Mouse (Mus musculus): ENCODE data around the gene Prss16. TPM values are rescaled to one million over a fixed set of nuclear protein-coding genes. Genes with fewer than 3 reads are reported as not detected.
A peak's percentile ranks its signal among the peaks of the same experiment; 100 is the strongest.

Gene Prss16
- polyA plus RNA-seq (2017; shearing (Covaris generic)), result under 1 TPM; 0.19 to 0.48 TPM

DNA sequence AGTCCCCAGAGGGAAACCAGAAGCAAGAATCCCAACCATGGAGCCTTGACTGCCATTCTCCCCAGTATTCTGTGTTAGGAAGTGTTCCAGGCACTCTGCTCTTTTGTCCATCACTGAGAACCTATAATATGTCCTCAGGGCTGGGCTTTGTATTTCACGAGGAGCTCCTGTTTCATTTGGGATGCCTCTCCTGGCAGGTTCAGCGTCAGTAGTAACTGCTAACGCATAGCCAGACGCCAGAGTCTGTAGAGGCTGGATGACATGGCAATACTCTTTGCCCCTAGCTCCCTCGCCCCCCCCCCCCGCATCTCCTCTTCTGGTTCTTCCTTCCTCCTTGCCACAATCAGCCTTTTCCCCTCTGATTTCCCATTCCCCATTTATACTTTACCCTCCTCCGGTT, at the start of gene Prss16:
TSS of gene Prss16 (minus strand) at position 101 of the 400 bp plus-strand sequence.
- ATAC-seq, result no peak

DNA sequence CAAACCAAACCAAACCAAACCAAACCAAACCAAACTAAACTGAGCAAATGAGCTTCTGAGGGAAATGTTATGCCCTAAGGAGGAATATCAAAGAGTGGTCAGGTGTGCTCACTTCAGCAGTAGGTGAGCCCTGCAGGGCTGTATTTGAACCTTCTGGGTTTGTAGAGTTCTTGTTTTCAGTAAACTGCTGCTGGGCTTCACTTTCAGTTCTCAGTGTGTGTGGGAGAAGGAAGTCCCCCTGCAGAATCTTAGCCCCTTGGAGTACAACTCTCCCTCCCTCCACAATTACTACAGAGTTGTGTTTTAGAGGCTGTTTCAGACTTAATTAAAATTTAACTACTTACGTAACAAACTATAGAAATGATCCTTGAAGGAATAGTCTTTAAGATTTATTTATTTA, 44.2 kb upstream of the Prss16 start:
- no peak for ATAC-seq

DNA sequence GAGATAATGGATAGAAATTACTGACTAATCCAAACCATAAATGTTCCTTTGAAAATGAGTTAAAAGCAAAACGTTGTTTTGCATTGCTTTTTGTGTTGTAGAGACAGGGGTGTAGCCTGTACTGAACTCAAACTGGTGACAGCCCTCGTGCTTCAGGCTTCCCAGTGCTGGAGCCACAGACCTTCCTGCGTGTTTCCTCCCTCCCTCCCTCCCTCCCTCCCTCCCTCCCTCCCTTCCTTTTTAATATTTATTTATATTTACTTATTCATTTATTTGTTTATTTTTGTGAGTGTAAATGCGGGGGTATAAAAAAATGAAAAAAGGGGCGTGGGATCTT, 41.9 kb upstream of the Prss16 start:
- no peak for ATAC-seq

GRCm38 (mm10) chr13:22050591-22051522, 41.3 kb upstream of the Prss16 start:
- peak; percentile 87 for ATAC-seq

DNA sequence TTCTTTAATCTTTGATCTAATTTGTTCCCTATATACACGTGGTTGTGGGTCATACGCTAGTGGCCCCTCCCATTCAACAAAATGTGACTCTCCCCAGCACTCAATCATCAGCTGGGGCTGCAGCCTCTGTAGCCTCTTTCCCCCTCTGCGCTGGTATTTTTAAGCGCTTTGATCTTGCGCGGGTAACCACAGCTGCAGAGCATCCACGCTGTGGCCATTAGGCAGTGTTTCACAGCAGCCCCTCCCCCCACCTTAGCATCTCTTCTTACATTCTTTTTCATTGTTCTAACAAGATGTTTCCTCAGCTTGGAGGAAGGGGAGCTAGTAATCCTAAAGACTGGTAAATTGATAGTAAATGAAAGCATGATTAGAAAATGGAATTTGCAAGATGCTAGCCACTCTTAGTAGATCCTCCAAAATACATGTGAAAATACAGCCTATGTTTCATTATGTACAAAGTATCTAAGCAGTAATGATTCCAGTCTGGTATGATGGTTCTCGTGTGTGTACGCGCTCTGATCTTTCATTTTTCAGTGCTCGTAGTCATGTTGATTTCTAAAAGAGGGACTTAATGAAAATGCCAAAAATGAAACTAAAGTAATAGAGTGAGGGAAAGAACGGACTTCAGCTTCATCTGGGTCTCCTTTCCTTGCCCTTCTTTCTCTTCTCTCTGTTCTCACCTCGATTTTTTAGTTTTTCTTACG, 40.3 kb upstream of the Prss16 start:
- ATAC-seq, result peak; percentile 63

GRCm38 (mm10) chr13:22049041-22049440, 39.5 kb upstream of the Prss16 start:
- ATAC-seq, result no peak

DNA sequence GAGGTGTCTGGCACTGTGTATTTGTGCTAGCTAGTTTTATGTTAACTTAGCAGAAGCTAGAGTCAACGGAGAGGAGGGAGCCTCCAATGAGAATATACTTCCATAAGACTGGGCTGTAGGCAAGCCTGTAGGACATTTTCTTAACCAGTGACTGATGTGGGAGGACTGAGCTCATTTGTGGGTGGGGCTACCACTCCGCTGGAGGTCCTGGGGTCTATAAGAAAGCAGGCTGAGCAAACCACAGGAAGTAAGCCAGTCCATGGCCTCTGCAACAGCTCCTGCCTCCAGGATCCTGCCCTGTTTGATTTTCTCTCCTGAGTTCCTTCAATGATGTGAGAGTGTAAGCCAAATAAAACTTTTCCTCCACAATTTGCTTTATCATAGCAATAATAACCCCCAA, 35.8 kb upstream of the Prss16 start:
- no peak for ATAC-seq

DNA sequence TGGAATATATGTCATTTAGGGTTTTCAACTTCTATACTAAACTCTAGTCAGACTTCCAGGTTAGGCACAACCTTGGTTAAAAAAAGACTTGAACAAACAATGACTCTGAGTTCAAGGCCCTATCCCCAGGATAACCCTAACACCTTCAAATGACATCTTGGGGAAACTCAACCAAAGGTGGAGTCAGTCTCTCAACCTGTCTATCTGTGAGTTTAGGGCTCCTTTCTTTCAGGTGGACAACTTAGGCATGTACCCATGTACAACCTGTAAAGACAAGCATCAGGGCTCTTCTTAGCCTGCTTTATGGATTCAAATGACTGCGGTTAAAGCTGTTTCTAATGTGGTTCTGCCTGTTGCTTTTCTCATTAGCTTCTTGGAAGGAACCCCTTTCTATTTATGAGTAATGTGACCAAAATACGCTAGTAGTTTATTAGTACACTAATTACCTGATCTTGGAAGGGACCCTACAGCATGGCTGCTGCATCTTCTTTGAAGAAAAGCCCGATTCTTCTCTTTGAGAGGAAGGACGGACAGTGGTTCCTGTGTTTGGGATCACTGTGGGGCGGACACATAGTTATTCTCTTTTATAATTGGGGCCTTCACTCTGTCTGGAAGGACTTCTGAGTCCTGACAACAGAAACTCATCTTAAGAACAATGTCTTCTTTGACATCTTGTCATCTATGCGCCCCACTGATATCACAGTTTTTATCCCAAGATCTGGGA, 35.1 kb upstream of the Prss16 start:
- no peak for ATAC-seq

DNA sequence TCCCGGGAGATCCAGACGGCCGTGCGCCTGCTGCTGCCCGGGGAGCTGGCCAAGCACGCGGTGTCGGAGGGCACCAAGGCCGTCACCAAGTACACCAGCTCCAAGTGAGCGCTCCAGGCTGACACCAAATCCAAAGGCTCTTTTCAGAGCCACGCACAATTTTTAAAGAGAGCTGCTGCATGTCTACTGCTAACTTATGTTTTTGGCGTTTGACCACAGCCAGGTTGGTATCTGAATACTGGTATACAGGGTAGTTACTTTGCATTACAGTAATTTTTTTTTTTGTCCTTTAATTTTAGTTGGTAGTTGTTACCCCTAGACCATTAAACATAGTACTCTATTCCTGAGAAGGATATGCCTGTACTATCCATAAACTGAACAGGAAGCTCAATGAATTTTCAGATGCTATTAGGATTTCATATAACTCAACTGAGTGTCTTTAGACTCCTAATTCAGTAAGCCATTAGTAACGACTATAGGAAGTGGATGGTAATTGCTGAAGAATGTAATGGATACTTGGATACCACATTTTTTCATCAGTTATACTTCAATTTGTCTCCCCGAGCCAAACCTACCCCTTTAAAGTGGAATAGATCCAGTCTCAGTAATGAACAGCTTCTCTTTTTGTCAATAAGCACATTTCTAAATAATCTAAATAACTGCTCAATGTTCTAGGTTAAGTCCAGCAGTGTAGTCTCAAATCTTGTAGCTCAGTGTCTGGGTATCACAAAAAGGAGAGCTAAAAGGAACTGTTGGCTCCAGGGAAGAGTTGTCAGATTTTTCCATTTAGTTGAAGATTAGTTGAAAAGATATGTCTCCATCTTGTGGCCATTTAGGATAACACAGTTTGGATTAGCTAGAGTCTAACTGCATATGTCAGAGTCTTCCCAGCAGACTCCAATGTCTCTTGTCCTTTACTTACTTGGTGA, 34.2 kb upstream of the Prss16 start:
- ATAC-seq, result no peak

GRCm38 (mm10) chr13:22042568-22043502, 33.3 kb upstream of the Prss16 start, which contains the start of the genes Hist1h2ag and Hist1h2bj:
Gene Hist1h2ag (minus strand): TSS chr13:22042944.
Gene Hist1h2bj (plus strand): TSS chr13:22043214.
- ATAC-seq, result peak; percentile 91

DNA sequence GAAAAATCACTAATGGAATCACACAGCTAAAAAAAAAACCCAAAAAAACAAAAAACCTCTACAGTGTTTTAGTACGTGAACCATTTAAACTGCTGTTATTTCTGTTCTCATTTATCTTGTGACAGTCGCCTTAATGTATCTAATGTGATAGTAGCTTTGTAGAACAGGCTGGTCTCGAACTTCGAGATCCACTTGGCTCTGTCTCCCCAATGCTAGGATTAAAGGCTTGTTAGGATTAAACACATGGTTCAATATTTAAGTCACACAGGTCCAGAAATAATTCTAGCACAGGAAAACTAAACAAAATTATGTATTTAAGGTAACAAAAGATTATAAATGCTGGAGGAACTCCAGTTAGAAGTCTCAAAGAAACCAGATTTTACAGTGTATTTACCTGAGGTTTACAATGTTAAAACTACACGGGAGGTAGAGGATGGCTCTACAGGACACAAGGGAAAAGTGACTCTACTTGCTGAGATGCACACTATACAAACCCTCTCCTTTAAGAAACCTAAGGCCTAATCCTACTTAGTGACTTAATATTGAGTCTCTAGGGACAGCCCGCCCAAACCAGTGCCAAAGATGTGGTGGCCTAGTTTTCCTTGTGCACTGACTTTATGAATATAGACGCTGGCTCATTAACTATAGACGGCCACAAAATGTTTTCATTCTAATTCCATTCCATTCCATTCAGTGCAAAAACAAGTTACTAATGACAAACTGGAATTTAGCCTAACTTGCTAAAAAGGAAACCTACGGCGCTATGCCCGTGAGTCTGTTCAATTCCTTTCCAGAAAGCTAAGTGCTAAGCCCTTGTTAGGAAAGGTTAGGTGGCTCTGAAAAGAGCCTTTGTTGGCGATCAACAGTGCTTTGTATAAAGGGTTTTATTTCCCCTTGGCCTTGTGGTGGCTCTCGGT, 32.4 kb upstream of the Prss16 start:
- ATAC-seq, result no peak

DNA sequence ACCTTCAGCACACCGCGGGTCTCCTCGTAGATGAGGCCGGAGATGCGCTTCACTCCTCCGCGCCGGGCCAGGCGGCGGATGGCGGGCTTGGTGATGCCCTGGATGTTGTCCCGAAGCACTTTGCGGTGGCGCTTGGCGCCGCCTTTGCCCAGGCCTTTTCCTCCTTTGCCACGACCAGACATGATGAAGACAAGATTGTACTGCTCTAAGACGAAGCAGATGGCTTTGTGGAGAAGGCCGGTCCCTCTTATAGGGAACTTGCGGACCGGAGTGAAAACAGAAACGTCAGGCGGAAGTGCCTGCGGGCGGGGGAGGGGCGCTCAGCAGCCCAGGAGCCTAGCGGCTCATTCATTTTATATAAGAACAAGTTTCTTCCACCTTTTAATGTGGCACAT, 31.6 kb upstream of the Prss16 start, which contains the start of gene Hist1h4i:
TSS of gene Hist1h4i (minus strand) at position 221 of the 395 bp plus-strand sequence.
- ATAC-seq, result peak; percentile 49

GRCm38 (mm10) chr13:22040464-22041141, 31.1 kb upstream of the Prss16 start:
- ATAC-seq, result no peak

- ATAC-seq, result no peak
Measured at GRCm38 (mm10) chr13:22039951-22040463, 30.5 kb upstream of the Prss16 start.

- ATAC-seq, result no peak
Measured at GRCm38 (mm10) chr13:22039364-22039763, 29.8 kb upstream of the Prss16 start.

- ATAC-seq, result no peak
Measured at GRCm38 (mm10) chr13:22037415-22037814, 27.9 kb upstream of the Prss16 start.

DNA sequence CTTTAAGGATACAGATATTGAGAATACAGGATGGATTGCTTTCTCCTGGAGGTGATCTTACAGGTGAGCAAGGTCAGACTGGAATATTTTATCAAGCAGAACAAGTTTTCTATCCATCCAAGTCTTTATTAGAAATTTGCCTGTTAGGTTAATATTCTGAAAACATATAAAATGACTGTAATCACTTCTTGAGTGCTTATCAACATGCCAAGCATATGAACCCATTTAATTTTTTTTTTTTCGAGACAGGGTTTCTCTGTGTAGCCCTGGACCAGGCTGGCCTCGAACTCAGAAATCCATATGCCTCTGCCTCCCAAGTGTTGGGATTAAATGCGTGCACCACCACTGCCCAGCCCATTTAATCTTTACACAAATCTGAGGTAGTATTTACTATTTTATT, 27.4 kb upstream of the Prss16 start:
- no peak for ATAC-seq

- ATAC-seq, result no peak
Measured at GRCm38 (mm10) chr13:22036149-22036956, 26.8 kb upstream of the Prss16 start.

All from activated CD4-positive, CD25-positive, alpha-beta regulatory T cell, adult 4 months (primary cell).